Mouse (Mus musculus) limb, embryonic 13.5 days (tissue): ENCODE measurements around the gene Cdk14. TPM values are rescaled to one million over a fixed set of nuclear protein-coding genes. Genes with fewer than 3 reads are reported as not detected.

Experiments
- ATAC-seq: fragments of 200-750 bp; cut with Nextera tagmentation; 2 replicates; pipeline ENCODE4 v1.8.0; 2017; ENCODE audit warnings: low read depth, moderate number of reproducible peaks, moderate TSS enrichment; ENCODE audit not compliant: low FRiP score
- H3K27ac ChIP-seq: fragments of 300-500 bp; sonication (generic); 2 replicates; pipeline ENCODE4 v1.5.1; 2015; ENCODE audit warnings: inconsistent platforms, mild to moderate bottlenecking, moderate library complexity
- H3K27me3 ChIP-seq: fragments of 300-500 bp; sonication (generic); 2 replicates; pipeline ENCODE4 v1.6.1; 2015; ENCODE audit warnings: mild to moderate bottlenecking, inconsistent platforms
- H3K36me3 ChIP-seq: fragments of 300-500 bp; sonication (generic); 2 replicates; pipeline ENCODE4 v1.6.1; 2015; ENCODE audit warnings: inconsistent platforms, mild to moderate bottlenecking, moderate library complexity
- H3K4me1 ChIP-seq: fragments of 300-500 bp; sonication (generic); 2 replicates; pipeline ENCODE4 v1.6.1; 2015; ENCODE audit warnings: inconsistent platforms
- H3K4me2 ChIP-seq: fragments of 300-500 bp; sonication (generic); replicated peaks from 2 replicates; pipeline ENCODE4 v1.6.1; 2015; ENCODE audit warnings: inconsistent platforms, mild to moderate bottlenecking, moderate library complexity
- H3K4me3 ChIP-seq: fragments of 300-500 bp; sonication (generic); 2 replicates; pipeline ENCODE4 v1.5.1; 2015; ENCODE audit warnings: moderate library complexity, mild to moderate bottlenecking, inconsistent platforms
- H3K9ac ChIP-seq: fragments of 300-500 bp; sonication (generic); 2 replicates; pipeline ENCODE4 v1.6.1; 2015; ENCODE audit warnings: mild to moderate bottlenecking, inconsistent platforms
- H3K9me3 ChIP-seq: fragments of 300-500 bp; sonication (generic); 2 replicates; pipeline ENCODE4 v1.6.1; 2016; ENCODE audit warnings: inconsistent platforms
- WGBS: fragments of 180-500 bp; shearing (Covaris S2); methylation state at CpG from one replicate; pipeline ENCODE4 v1.1.7; 2015; 5-methylcytosine and 5-hydroxymethylcytosine counted together
- polyA plus RNA-seq: library from polyadenylated mRNA; unstranded; fragments of >200 nt; fragmentation: Nextera tagmentation; extraction: Ambion mirVana; gene quantifications from 2 replicates; pipeline ENCODE4 v1.2.1, GENCODE M21; 2015

Gene Cdk14
- polyA plus RNA-seq, 1 experiment from 2014 or later = 23.2 TPM

DNA sequence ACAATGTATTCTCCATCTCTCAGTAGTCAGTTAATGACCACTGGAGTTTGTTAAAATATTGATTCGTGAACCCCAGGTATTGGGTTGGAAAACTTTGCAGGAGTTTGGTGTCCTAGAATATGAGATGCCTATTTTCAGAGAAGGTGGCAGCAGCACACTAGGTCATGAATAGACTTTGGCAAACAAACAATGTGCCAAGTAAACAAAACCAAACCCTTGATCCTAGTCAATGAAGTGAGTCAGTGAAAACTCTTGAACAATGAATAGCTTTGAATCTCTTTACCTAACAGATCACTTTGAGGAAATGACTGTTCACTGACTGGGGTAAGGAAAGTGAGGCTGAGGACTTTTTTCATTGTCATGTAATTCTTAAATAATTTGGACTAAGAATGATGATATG, 537.3 kb downstream of the Cdk14 start:
- ATAC-seq = no peak
- H3K27ac ChIP-seq = no peak overlapping the region
- peaks cover 6% of the 10 kb centered on the region; the same call in 1 of the 2 replicates for H3K36me3 ChIP-seq
- H3K4me3 ChIP-seq = no peak overlapping the region
- no peak overlapping the region for H3K4me2 ChIP-seq
- H3K9me3 ChIP-seq = no peaks in the 10 kb centered on the region
- 93% methylated on average over 1 of the region's 1 CpGs for WGBS
- H3K9ac ChIP-seq = no peak overlapping the region
- no peaks in the 10 kb centered on the region for H3K27me3 ChIP-seq
- H3K4me1 ChIP-seq = no peaks in the 10 kb centered on the region; the same call in 1 of the 2 replicates

DNA sequence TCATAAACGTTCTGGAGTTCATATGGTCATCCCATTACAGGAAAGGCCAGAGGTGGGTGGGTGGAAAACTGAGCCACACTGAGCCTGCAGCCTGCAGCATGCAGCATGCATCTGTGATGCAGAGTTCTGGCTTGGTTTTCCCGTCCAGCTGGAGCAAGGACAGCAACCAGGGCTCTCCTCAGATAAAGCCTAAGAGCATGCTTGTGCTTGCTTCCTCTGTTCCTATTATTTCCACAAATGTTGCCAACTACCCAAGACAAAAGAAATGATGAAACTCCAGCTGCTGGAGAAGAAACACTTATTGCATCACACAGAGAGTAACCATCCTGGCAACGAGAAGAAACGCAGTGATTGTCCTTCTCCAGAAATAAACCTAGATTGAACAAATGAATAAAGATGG, 539.8 kb downstream of the Cdk14 start:
- H3K4me3 ChIP-seq = no peak overlapping the region
- H3K4me2 ChIP-seq = no peak overlapping the region
- peaks cover 4% of the 10 kb centered on the region; the same call in 1 of the 2 replicates for H3K36me3 ChIP-seq
- H3K27me3 ChIP-seq = no peaks in the 10 kb centered on the region
- no peaks in the 10 kb centered on the region for H3K9me3 ChIP-seq
- H3K4me1 ChIP-seq = peaks cover 7% of the 10 kb centered on the region
- H3K9ac ChIP-seq = no peak overlapping the region
- ATAC-seq = no peak
- 54% methylated on average over 4 of the region's 4 CpGs for WGBS
- H3K27ac ChIP-seq = no peak overlapping the region

DNA sequence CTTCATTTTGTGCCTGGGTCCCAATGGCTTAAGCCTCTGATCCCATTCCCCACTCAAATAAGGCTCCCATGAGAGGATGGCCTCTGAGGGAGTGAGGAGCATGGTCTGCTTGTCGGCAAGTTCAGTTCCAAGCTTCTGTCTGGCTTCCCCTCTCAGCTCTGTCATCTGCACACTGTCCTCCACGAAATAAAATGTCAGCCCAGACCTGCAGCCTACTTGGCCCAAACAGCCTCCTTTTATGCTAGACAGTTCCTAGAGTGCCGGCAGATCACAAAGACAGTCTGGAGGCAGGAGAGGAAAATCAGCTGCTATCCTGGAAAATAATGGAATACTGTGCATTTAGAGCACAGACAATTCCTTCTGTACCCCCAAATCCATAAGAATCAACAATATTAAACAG, 541.2 kb downstream of the Cdk14 start:
- H3K4me2 ChIP-seq = no peak overlapping the region
- no peak overlapping the region for H3K4me3 ChIP-seq
- no peaks in the 10 kb centered on the region for H3K9me3 ChIP-seq
- H3K36me3 ChIP-seq = peaks cover 4% of the 10 kb centered on the region; the same call in 1 of the 2 replicates
- peaks cover 7% of the 10 kb centered on the region for H3K4me1 ChIP-seq
- no peak overlapping the region for H3K27ac ChIP-seq
- WGBS = 51% methylated on average over 3 of the region's 3 CpGs
- no peak overlapping the region for H3K9ac ChIP-seq
- no peaks in the 10 kb centered on the region for H3K27me3 ChIP-seq
- ATAC-seq = no peak

DNA sequence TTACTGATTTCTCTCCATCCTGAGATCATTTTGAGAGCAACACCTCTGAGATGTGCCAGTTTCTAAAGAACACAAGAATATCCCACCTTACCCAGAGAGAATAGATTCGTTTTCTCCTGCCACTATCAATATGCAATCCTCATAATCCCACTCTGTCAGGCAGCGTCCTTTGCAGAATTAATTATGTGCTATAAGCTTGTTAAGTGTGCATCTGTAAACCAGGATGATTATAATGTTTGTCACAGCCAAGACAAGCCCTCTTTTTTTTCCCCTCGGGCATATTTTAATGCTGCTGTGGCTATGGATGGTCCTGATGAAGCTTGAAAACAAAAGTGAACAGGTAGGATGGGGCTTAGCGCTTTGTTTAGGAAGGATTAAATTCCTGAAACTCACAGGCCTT, 542.5 kb downstream of the Cdk14 start:
- Histone ChIP-seq H3K4me2 (no peak overlapping the region), H3K4me1 (peaks cover 7% of the 10 kb centered on the region), H3K36me3 (peaks cover 4% of the 10 kb centered on the region; the same call in 1 of the 2 replicates), H3K9me3 (no peaks in the 10 kb centered on the region), H3K27me3 (no peaks in the 10 kb centered on the region), H3K9ac (no peak overlapping the region), H3K27ac (no peak overlapping the region), H3K4me3 (no peak overlapping the region)
- 47% methylated on average over 4 of the region's 4 CpGs for WGBS
- no peak for ATAC-seq

DNA sequence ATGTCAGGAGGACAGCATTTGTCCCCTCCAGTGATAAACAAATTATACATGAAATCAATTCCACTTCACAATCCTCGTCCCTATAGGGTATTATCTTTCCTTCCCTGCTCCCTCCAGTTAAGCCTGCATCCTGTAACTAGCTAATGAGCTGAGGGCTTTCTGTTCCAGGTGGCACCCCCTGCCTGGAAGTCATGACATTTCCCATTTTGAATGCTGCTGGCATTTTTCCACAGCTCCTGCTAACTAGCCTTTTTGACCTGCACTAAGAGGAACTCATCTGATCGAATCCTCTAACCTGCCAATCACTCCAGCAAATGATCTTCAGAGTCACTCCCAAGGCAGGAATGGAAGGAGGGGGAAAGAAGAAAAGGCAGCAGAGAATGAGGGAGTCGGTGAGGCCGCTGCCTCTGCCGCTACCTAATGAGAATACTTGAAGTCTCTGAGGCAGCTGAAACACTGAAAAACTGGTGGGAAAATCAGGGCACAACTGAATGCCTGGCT, 542.9 kb downstream of the Cdk14 start:
- WGBS = 26% methylated on average over 5 of the region's 5 CpGs
- no peak for ATAC-seq
- peaks cover 7% of the 10 kb centered on the region for H3K4me1 ChIP-seq
- no peak overlapping the region for H3K27ac ChIP-seq
- H3K9ac ChIP-seq = no peak overlapping the region
- no peak overlapping the region for H3K4me2 ChIP-seq
- no peak overlapping the region for H3K4me3 ChIP-seq
- no peaks in the 10 kb centered on the region for H3K27me3 ChIP-seq
- no peaks in the 10 kb centered on the region for H3K9me3 ChIP-seq
- peaks cover 4% of the 10 kb centered on the region; the same call in 1 of the 2 replicates for H3K36me3 ChIP-seq

DNA sequence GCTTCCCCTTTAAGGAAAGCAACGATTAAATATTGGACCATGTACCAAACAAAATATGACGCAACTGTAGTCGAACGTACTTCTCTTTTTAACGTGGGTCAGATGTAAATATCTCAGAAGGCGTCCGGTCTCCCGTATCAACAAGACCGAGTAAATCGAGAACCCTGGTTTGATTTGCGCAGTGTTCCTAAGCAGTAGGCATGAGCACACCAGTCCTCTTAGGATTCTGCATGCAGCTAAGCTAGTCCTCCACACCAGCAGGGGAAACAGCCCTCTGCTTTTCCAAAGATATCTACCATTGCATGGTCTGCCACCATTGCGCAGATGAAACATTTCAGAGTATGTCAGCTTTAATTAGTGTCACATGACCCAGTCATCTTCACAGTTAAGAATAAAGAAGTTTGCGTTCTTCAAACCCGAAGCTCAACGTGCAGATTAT, 543.4 kb downstream of the Cdk14 start:
- H3K4me1 ChIP-seq = peaks cover 7% of the 10 kb centered on the region
- H3K4me3 ChIP-seq = no peak overlapping the region
- no peaks in the 10 kb centered on the region for H3K9me3 ChIP-seq
- no peak for ATAC-seq
- no peak overlapping the region for H3K9ac ChIP-seq
- no peak overlapping the region for H3K4me2 ChIP-seq
- peaks cover 2% of the 10 kb centered on the region; the same call in 1 of the 2 replicates for H3K36me3 ChIP-seq
- WGBS = 79% methylated on average over 15 of the region's 15 CpGs
- no peaks in the 10 kb centered on the region for H3K27me3 ChIP-seq
- H3K27ac ChIP-seq = no peak overlapping the region

DNA sequence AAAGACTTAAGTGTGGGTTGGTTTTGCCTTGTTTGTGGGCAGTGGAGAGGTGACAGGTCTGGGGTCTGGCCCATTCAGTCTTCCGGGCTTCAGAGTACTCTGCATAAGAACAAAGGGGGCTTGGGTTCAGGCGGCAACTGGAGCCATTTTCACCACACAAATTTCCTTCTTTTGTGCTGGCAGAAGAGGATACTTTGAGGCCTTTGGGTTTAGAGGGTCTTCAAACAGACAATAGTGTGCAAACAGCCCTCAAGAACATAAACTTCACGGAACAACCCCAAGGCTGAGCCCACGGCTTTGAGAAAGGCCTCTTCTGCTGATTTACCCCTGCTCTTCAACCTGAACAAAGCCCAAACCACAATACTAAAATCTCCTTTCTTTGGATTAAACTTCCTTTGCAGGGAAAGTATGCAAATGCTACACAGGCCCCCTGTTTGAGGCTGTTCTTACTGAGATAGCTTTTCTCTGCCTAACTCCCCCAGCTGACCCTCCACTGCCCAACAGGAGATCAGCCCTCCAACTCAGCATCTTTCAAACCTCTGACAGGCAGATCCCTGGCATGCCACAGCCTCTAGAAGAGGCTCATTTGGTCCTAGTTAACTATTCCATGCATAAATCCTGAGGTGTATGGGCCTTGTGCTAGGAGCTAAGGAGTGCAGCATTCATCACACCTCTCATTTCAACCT, 549.9 kb downstream of the Cdk14 start:
- peaks cover 17% of the 10 kb centered on the region for H3K4me1 ChIP-seq
- no peak for ATAC-seq
- H3K36me3 ChIP-seq = no peaks in the 10 kb centered on the region; the same call in 1 of the 2 replicates
- no peak overlapping the region for H3K4me2 ChIP-seq
- H3K9ac ChIP-seq = no peak overlapping the region
- no peaks in the 10 kb centered on the region for H3K27me3 ChIP-seq
- no peaks in the 10 kb centered on the region for H3K9me3 ChIP-seq
- H3K4me3 ChIP-seq = no peak overlapping the region
- no peak overlapping the region for H3K27ac ChIP-seq
- 73% methylated on average over 4 of the region's 4 CpGs for WGBS

DNA sequence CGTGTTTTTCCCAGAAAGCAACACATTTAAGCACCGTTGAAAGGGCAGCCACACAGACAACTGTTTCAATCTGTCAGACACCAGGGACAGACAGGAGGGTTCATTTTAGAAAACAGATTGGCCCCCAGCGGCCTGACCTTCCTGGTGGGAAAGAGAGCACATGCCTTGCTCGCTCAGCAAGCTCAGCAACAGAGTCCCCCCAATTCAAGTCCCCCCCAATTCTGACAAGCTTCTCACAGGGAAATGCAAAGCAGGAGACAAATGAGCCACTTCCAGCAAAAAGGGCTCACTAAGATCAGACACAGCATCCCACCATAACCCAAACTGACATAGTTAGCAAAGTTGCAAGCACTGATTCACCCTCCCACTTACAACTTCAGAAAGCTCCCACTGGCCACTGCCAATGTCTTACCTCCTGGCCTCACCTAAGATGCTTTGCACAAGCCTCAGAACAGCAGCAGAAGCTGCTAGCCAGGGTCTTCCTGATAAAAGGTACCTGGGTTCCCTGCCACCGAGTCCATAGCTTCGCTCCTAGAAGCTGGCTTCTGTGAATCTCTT, 551.5 kb downstream of the Cdk14 start:
- Histone ChIP-seq H3K27me3 (no peaks in the 10 kb centered on the region), H3K36me3 (no peaks in the 10 kb centered on the region; the same call in 1 of the 2 replicates), H3K4me1 (peaks cover 17% of the 10 kb centered on the region), H3K9ac (no peak overlapping the region), H3K4me3 (no peak overlapping the region), H3K9me3 (no peaks in the 10 kb centered on the region), H3K27ac (no peak overlapping the region), H3K4me2 (no peak overlapping the region)
- WGBS = 56% methylated on average over 6 of the region's 6 CpGs
- ATAC-seq = no peak

DNA sequence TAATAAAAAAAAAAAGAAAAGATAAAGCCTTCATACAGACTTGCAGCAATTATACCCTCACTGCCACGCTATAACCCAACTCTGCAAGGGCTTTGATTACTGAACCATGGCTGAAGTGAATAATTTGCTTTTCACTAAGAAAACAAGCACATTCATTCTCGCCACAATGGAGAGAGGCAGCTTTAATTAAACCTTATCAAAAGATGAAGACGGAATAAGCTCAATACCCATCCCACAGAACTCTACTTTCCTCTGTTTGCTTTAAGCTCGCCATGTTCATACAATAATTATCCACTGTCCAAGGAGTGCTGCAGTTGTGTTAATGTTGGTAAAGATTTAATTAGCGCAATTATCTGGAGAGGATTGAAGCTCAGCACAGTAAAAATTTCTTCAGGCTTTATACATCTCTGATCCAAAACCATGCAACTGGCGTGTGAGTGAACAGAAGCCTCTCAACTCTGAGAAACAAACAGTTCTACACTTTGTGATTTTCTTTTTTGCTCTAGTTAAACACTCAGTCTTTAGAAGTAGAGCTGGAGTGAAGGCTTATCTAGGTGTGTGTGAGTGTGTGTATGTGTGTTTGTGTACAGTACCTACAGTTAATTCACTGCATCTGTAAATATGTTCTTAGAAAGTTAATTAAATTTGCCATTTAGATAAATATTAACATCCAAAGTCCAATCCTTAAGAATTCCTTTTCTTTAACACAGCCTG, 552.1 kb downstream of the Cdk14 start:
- no peaks in the 10 kb centered on the region for H3K9me3 ChIP-seq
- H3K4me1 ChIP-seq = peaks cover 23% of the 10 kb centered on the region
- no peak overlapping the region for H3K27ac ChIP-seq
- no peak for ATAC-seq
- no peak overlapping the region for H3K4me3 ChIP-seq
- no peaks in the 10 kb centered on the region for H3K27me3 ChIP-seq
- 70% methylated on average over 6 of the region's 6 CpGs for WGBS
- no peaks in the 10 kb centered on the region; the same call in 1 of the 2 replicates for H3K36me3 ChIP-seq
- H3K4me2 ChIP-seq = no peak overlapping the region
- H3K9ac ChIP-seq = no peak overlapping the region

DNA sequence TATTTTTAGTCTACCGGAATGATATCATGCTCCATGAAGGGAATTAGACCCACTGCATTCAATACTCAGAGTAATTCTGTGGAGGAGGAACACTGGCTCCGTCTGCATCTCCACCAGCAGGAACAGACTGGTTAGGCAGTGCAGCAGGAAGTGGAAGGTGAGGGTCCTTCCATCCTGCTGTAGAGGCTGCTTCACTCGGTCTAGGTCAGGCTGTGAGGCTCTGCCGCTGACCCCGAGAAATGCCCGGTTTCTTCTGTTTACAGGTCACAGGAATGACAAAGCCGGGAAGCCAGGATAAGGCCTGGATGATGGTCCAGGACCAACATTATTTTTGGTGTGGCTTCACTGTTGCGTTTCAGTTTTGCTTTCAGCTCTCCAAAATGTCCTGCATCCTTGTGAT, 553.2 kb downstream of the Cdk14 start:
- Histone ChIP-seq H3K27me3 (no peaks in the 10 kb centered on the region), H3K9me3 (no peaks in the 10 kb centered on the region), H3K4me2 (no peak overlapping the region), H3K4me3 (no peak overlapping the region), H3K4me1 (peaks cover 28% of the 10 kb centered on the region), H3K9ac (no peak overlapping the region), H3K36me3 (no peaks in the 10 kb centered on the region; the same call in 1 of the 2 replicates), H3K27ac (no peak overlapping the region)
- WGBS = 86% methylated on average over 8 of the region's 8 CpGs
- no peak for ATAC-seq

DNA sequence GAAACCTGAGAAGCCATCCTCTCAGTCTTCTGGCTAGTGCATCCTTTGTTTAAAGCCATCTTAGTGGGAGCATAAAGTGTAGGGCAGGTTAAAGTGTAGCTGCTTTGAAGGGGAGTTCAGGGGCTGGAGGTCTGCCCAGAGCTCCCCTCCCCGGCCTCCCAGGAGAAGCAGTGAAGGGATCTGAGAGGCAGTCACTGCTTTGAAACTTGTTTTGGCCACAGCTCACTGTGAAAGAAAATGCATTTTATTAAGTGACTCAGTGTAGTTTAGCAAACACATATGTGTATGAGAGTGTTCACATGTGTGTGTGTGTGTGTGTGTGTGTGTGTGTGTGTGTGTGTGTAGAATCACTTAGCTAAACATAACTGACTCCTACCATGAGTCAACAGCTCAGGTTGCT, 554.0 kb downstream of the Cdk14 start:
- H3K4me3 ChIP-seq = no peak overlapping the region
- peak; percentile 69 for ATAC-seq
- no peak overlapping the region for H3K27ac ChIP-seq

DNA sequence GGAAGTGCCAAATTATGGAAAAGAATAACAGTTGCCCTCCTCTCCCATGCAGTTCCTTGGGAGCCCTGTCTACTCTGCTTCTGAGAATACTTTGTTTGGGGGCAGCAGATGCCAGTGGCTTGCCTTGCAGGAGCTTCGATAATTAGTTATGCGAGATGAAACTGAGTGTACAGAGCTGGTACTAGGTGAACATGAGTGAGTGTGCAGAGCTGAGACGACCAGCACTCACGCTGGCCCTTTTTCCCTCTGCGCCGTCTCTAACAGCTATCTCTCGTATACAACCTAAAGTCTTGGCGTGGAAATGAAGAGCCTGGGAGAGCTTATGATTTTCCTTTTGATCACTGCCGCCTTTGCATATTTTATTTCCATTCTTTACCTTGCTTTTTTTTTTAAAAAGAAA, 558.5 kb downstream of the Cdk14 start:
- H3K4me2 ChIP-seq = no peak overlapping the region
- no peak overlapping the region for H3K9ac ChIP-seq
- WGBS = 72% methylated on average over 9 of the region's 9 CpGs
- H3K36me3 ChIP-seq = no peaks in the 10 kb centered on the region; the same call in 1 of the 2 replicates
- peaks cover 36% of the 10 kb centered on the region for H3K4me1 ChIP-seq
- H3K27ac ChIP-seq = no peak overlapping the region
- no peak overlapping the region for H3K4me3 ChIP-seq
- no peaks in the 10 kb centered on the region for H3K27me3 ChIP-seq
- ATAC-seq = no peak
- H3K9me3 ChIP-seq = no peaks in the 10 kb centered on the region

More for the DNA sequence above, 554.0 kb downstream of the Cdk14 start:
- WGBS = 24% methylated on average over 1 of the region's 1 CpGs
- peaks cover 36% of the 10 kb centered on the region for H3K4me1 ChIP-seq
- H3K36me3 ChIP-seq = no peaks in the 10 kb centered on the region; the same call in 1 of the 2 replicates
- H3K9ac ChIP-seq = no peak overlapping the region
- H3K27me3 ChIP-seq = no peaks in the 10 kb centered on the region
- H3K4me2 ChIP-seq = no peak overlapping the region
- no peaks in the 10 kb centered on the region for H3K9me3 ChIP-seq
